Mouse (Mus musculus) liver, adult 2 months (tissue): ENCODE measurements at regions not wholly inside any gene's neighbourhood (a gene's known extent, or its start where the extent isn't known, plus 50 kb on each side); places are given as distances from the start of the nearest gene placed in this dataset.

Source experiments
- CTCF ChIP-seq: fragments of 200-500 bp; IDR thresholded peaks from 2 replicates; pipeline ENCODE4 v1.5.1; 2011; ENCODE audit warnings: low read depth, low read length, control low read depth
- POLR2A ChIP-seq: fragments of 200-500 bp; IDR thresholded peaks from 2 replicates; pipeline ENCODE4 v1.6.1; 2011; ENCODE audit warnings: low read length, control low read depth; ENCODE audit not compliant: insufficient read depth; ENCODE audit errors: extremely low read depth

DNA sequence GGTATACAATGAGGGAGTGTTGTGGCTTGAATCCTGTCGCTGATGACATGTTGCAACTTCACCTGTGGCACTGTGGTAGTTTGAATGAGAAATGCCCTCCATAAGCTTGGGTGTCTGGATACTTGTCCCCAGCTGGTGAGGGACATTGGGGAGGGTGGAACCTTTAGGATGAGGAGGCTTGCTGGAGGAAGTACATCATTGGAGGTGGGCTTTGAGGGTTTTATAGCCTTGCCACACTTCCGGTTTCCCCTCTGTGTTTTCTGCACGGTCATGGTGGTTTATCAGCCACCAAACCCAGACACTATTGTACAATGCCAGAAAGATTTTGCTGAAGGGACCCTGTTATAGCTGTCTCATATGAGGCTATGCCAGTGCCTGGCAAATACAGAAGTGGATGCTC is 54.3 kb upstream of the Erg start:
- TF ChIP-seq CTCF (no peak), POLR2A (no peak)
